Comparison of ENCODE assay signal across 25 mouse cellular contexts in the genomic region with DNA sequence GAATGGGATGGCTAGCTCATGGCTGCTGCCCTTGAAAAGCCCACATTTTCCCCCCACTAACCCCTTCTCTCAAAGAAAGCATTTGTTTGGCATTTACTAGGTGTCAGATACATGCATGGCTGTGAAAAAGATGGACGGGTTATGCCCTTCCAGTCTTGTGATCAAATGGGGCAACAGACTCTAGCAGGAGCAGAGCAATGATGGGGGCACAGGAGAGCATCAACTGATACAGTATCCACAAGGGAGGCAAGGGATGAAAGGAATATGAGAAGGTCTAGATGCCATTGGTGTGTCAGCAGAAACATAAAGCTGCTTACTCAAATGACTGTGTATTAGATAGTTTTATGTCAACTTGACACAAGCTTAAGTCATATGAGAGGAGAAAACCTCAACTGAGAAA.
DNase-seq lines count a peak whose midpoint lies in the region; ATAC-seq lines count a peak whose summit lies in the region.
"Had no signal": no experiment of that assay in that cellular context is flagged by ENCODE, and none has a peak within 500 bp of the region (broad histone marks: within the 10 kb centered on the region; RNA-seq: fewer than 3 reads in every experiment).

No protein-coding gene starts in this region.

- H3K27ac ChIP-seq in forebrain, embryonic 10.5 days, result peak overlapping the region; percentile 83; the same call in 1 of the 2 replicates
- no peak overlapping the region for H3K27ac ChIP-seq in forebrain, embryonic 16.5 days (ENCODE audit: low read length)
- H3K27ac ChIP-seq in kidney, embryonic 14.5 days (ENCODE audit: low read depth, low read length), result no peak overlapping the region
- no peak overlapping the region for H3K27ac ChIP-seq in kidney, embryonic 16.5 days (ENCODE audit: low read length)
- H3K27ac ChIP-seq: embryonic facial prominence, embryonic 12.5 days; forebrain, embryonic 12.5 days had no signal

- peaks cover 28% of the 10 kb centered on the region for H3K27me3 ChIP-seq in forebrain, embryonic 10.5 days (ENCODE audit: poor library complexity, severe bottlenecking)
- H3K27me3 ChIP-seq in forebrain, embryonic 16.5 days (replicated peaks; ENCODE audit: control insufficient read depth, insufficient read depth, low read length), result no peaks in the 10 kb centered on the region
- H3K27me3 ChIP-seq in kidney, embryonic 14.5 days (ENCODE audit: control insufficient read depth, insufficient read depth, low read length), result no peaks in the 10 kb centered on the region
- H3K27me3 ChIP-seq in kidney, embryonic 16.5 days (ENCODE audit: insufficient read depth, low read length), result no peaks in the 10 kb centered on the region
- H3K27me3 ChIP-seq: CH12.LX; embryonic facial prominence, embryonic 12.5 days; Patski had no signal

- ATAC-seq in forebrain, embryonic 16.5 days, result no peak
- peak; percentile 72; the same call in 1 of the 2 replicates for ATAC-seq in kidney, embryonic 14.5 days (ENCODE audit: low FRiP score, low TSS enrichment)
- ATAC-seq in kidney, embryonic 16.5 days (ENCODE audit: low FRiP score, low TSS enrichment), result peak; percentile 52; the same call in 1 of the 2 replicates
- ATAC-seq: activated CD4-positive, CD25-positive, alpha-beta regulatory T cell, adult 4 months; CD4-positive, CD25-positive, alpha-beta regulatory T cell, adult 4 months; forebrain, embryonic 14.5 days; forebrain, postnatal 0 days; Patski had no signal

- H3K4me2 ChIP-seq in forebrain, embryonic 16.5 days (ENCODE audit: low read length), result no peak overlapping the region
- H3K4me2 ChIP-seq in kidney, embryonic 14.5 days (replicated peaks; ENCODE audit: low read depth, low read length), result no peak overlapping the region
- H3K4me2 ChIP-seq in kidney, embryonic 16.5 days (replicated peaks; ENCODE audit: low read depth, low read length), result no peak overlapping the region
- H3K4me2 ChIP-seq: embryonic facial prominence, embryonic 12.5 days; forebrain, embryonic 12.5 days had no signal

- no peaks in the 10 kb centered on the region for H3K36me3 ChIP-seq in forebrain, embryonic 10.5 days (replicated peaks)
- H3K36me3 ChIP-seq in forebrain, embryonic 16.5 days (ENCODE audit: control insufficient read depth, insufficient read depth), result no peaks in the 10 kb centered on the region
- H3K36me3 ChIP-seq in kidney, embryonic 14.5 days (ENCODE audit: control insufficient read depth, insufficient read depth, low read length), result no peaks in the 10 kb centered on the region
- no peaks in the 10 kb centered on the region for H3K36me3 ChIP-seq in kidney, embryonic 16.5 days (ENCODE audit: insufficient read depth, low read length)
- H3K36me3 ChIP-seq: embryonic facial prominence, embryonic 10.5 days; embryonic facial prominence, embryonic 12.5 days; forebrain, embryonic 12.5 days; G1E had no signal

- 93% methylated on average over 1 of the region's 1 CpGs for WGBS in forebrain, embryonic 10.5 days
- 97% methylated on average over 1 of the region's 1 CpGs for WGBS in forebrain, embryonic 16.5 days
- 48% methylated on average over 1 of the region's 1 CpGs for WGBS in kidney, embryonic 14.5 days
- WGBS in kidney, embryonic 16.5 days, result 62% methylated on average over 1 of the region's 1 CpGs

- H3K9me3 ChIP-seq in forebrain, embryonic 10.5 days, result no peaks in the 10 kb centered on the region
- no peaks in the 10 kb centered on the region for H3K9me3 ChIP-seq in forebrain, embryonic 16.5 days (ENCODE audit: control insufficient read depth, low read length)
- no peaks in the 10 kb centered on the region for H3K9me3 ChIP-seq in kidney, embryonic 14.5 days (ENCODE audit: control insufficient read depth, low read length)
- H3K9me3 ChIP-seq in kidney, embryonic 16.5 days (ENCODE audit: low read length), result no peaks in the 10 kb centered on the region
- H3K9me3 ChIP-seq: embryonic facial prominence, embryonic 10.5 days; embryonic facial prominence, embryonic 12.5 days; forebrain, embryonic 12.5 days had no signal

- DNase-seq in forebrain, embryonic 10.5 days (ENCODE audit: extremely low spot score, low spot score), result no peak
- no peak for DNase-seq in kidney, adult 9 months
- DNase-seq in kidney, adult 18-20 months, result no peak
- DNase-seq: adrenal gland, adult 8-10 months; adrenal gland, postnatal 14 days; adrenal gland, postnatal 36 days; B cell, adult 2 months; cerebellum, adult 11-12 months; cerebellum, adult 2 months; cerebellum, adult 9-10 months; cerebellum, postnatal 10 days; cerebellum, postnatal 25 days; forebrain, postnatal 0 days had no signal

- no peak overlapping the region for H3K4me3 ChIP-seq in forebrain, embryonic 10.5 days
- no peak overlapping the region for H3K4me3 ChIP-seq in forebrain, embryonic 16.5 days (replicated peaks; ENCODE audit: low read length)
- H3K4me3 ChIP-seq in kidney, embryonic 14.5 days (ENCODE audit: low read length), result no peak overlapping the region
- H3K4me3 ChIP-seq in kidney, embryonic 16.5 days (ENCODE audit: low read length), result no peak overlapping the region
- H3K4me3 ChIP-seq: embryonic facial prominence, embryonic 10.5 days; embryonic facial prominence, embryonic 12.5 days; forebrain, embryonic 12.5 days had no signal

- peaks cover 47% of the 10 kb centered on the region for H3K4me1 ChIP-seq in forebrain, embryonic 10.5 days
- peaks cover 11% of the 10 kb centered on the region for H3K4me1 ChIP-seq in forebrain, embryonic 16.5 days (replicated peaks; ENCODE audit: control insufficient read depth, insufficient read depth, low read length)
- H3K4me1 ChIP-seq in kidney, embryonic 14.5 days (ENCODE audit: control insufficient read depth, insufficient read depth, low read length), result no peaks in the 10 kb centered on the region
- H3K4me1 ChIP-seq in kidney, embryonic 16.5 days (ENCODE audit: insufficient read depth, low read length), result peaks cover 6% of the 10 kb centered on the region; the same call in 1 of the 2 replicates

- H3K9ac ChIP-seq in forebrain, embryonic 16.5 days (replicated peaks; ENCODE audit: low read depth, low read length), result no peak overlapping the region
- H3K9ac ChIP-seq in kidney, embryonic 14.5 days (ENCODE audit: low read depth, low read length), result no peak overlapping the region
- no peak overlapping the region for H3K9ac ChIP-seq in kidney, embryonic 16.5 days (replicated peaks; ENCODE audit: low read length)
- H3K9ac ChIP-seq: embryonic facial prominence, embryonic 12.5 days; forebrain, embryonic 12.5 days; forebrain, postnatal 0 days had no signal
